Mouse (Mus musculus) cortical plate, adult 2 months (tissue): Measurements from ENCODE around the gene Hck. TPM values are rescaled to one million over a fixed set of nuclear protein-coding genes. Genes with fewer than 3 reads are reported as not detected.

Source experiments
- H3K27ac ChIP-seq: fragments of 200-500 bp; 2 replicates; pipeline ENCODE4 v1.5.1; 2012; ENCODE audit warnings: low read length, control low read depth, inconsistent platforms; ENCODE audit not compliant: insufficient read depth
- H3K4me1 ChIP-seq: fragments of 200-500 bp; 2 replicates; pipeline ENCODE4 v1.6.1; 2011; ENCODE audit warnings: low read length; ENCODE audit not compliant: control insufficient read depth, insufficient read depth
- H3K4me3 ChIP-seq: fragments of 200-500 bp; 2 replicates; pipeline ENCODE4 v1.5.1; 2011; ENCODE audit warnings: mild to moderate bottlenecking, low read length, control low read depth; ENCODE audit not compliant: insufficient read depth
- CTCF ChIP-seq: fragments of 200-500 bp; IDR thresholded peaks from 2 replicates; pipeline ENCODE4 v1.5.1; 2011; ENCODE audit warnings: mild to moderate bottlenecking, control low read depth, low read length; ENCODE audit not compliant: insufficient read depth; ENCODE audit errors: extremely low read depth
- POLR2A ChIP-seq: fragments of 200-500 bp; IDR thresholded peaks from 2 replicates; pipeline ENCODE4 v1.6.1; 2011; ENCODE audit warnings: mild to moderate bottlenecking, low read length, control low read depth; ENCODE audit not compliant: insufficient read depth; ENCODE audit errors: extremely low read depth
- polyA plus RNA-seq: library from polyadenylated mRNA; depleted of rRNA; stranded (reverse); fragments of >200 nt; gene quantifications from 2 replicates; pipeline ENCODE4 v1.2.3, GENCODE M21; 2012

Gene Hck
- polyA plus RNA-seq, 1 experiment, result 3.4 TPM

GRCm38 (mm10) chr2:153121821-153122615 is 13.8 kb downstream of the Hck start:
- Histone ChIP-seq H3K27ac (no peak overlapping the region), H3K4me1 (no peaks in the 10 kb centered on the region), H3K4me3 (no peak overlapping the region)
- TF ChIP-seq POLR2A (no peak), CTCF (no peak)

GRCm38 (mm10) chr2:153122701-153123100 is 14.4 kb downstream of the Hck start:
- no peak for TF ChIP-seq CTCF
- no peak for TF ChIP-seq POLR2A
- no peak overlapping the region for H3K4me3 ChIP-seq
- no peaks in the 10 kb centered on the region for H3K4me1 ChIP-seq
- no peak overlapping the region for H3K27ac ChIP-seq

GRCm38 (mm10) chr2:153125875-153126274 is 17.6 kb downstream of the Hck start:
- TF ChIP-seq CTCF (no peak), POLR2A (no peak)
- H3K4me3 ChIP-seq, result no peak overlapping the region

GRCm38 (mm10) chr2:153131019-153131418 is 22.8 kb downstream of the Hck start:
- Histone ChIP-seq H3K4me3 (no peak overlapping the region), H3K27ac (no peak overlapping the region), H3K4me1 (no peaks in the 10 kb centered on the region)
- TF ChIP-seq POLR2A (no peak), CTCF (peak; percentile 34)

More at GRCm38 (mm10) chr2:153125875-153126274, 17.6 kb downstream of the Hck start:
- Histone ChIP-seq H3K27ac (no peak overlapping the region), H3K4me1 (no peaks in the 10 kb centered on the region)

- H3K27ac ChIP-seq, result no peak overlapping the region
- TF ChIP-seq CTCF (0 out of 2 replicates have a peak, but pooled peaks have one; percentile 3), POLR2A (no peak)
- H3K4me1 ChIP-seq, result no peaks in the 10 kb centered on the region
- H3K4me3 ChIP-seq, result no peak overlapping the region
Observed at GRCm38 (mm10) chr2:153134237-153134636, 26.0 kb downstream of the Hck start.

- TF ChIP-seq POLR2A (no peak), CTCF (no peak)
- no peak overlapping the region for H3K4me3 ChIP-seq
- no peaks in the 10 kb centered on the region for H3K4me1 ChIP-seq
- H3K27ac ChIP-seq, result no peak overlapping the region
Observed at GRCm38 (mm10) chr2:153136211-153136610, 27.9 kb downstream of the Hck start.

GRCm38 (mm10) chr2:153139158-153139557 is 30.9 kb downstream of the Hck start:
- H3K4me3 ChIP-seq, result no peak overlapping the region
- H3K4me1 ChIP-seq, result no peaks in the 10 kb centered on the region
- no peak for TF ChIP-seq POLR2A
- no peak for TF ChIP-seq CTCF
- H3K27ac ChIP-seq, result no peak overlapping the region

- Histone ChIP-seq H3K27ac (no peak overlapping the region), H3K4me3 (no peak overlapping the region), H3K4me1 (no peaks in the 10 kb centered on the region)
- TF ChIP-seq CTCF (no peak), POLR2A (no peak)
Observed at GRCm38 (mm10) chr2:153139996-153140613, 31.8 kb downstream of the Hck start.

GRCm38 (mm10) chr2:153142620-153143199 is 34.4 kb downstream of the Hck start:
- Histone ChIP-seq H3K4me1 (no peaks in the 10 kb centered on the region), H3K27ac (no peak overlapping the region), H3K4me3 (no peak overlapping the region)
- TF ChIP-seq POLR2A, result no peak
- peak; percentile 78 for TF ChIP-seq CTCF
